Mouse (Mus musculus) CH12.LX (cell line): ENCODE measurements around the gene Spata18. TPM values are rescaled to one million over a fixed set of nuclear protein-coding genes. Genes with fewer than 3 reads are reported as not detected.

ENCODE experiments used
- DNase-seq: peaks from one replicate; pipeline ENCODE4 v3.0.0-alpha.2; 2013; ENCODE audit errors: extremely low read depth
- H3K27ac ChIP-seq: 2 replicates; pipeline ENCODE4 v1.5.1; 2012; ENCODE audit warnings: low read depth, mild to moderate bottlenecking, control low read depth, moderate library complexity; ENCODE audit not compliant: insufficient read depth
- H3K27me3 ChIP-seq: replicated peaks from 2 replicates; pipeline ENCODE3; 2012; ENCODE audit warnings: inconsistent platforms
- H3K36me3 ChIP-seq, 2 experiments: replicated peaks in 1 of 2; 2 replicates each; pipeline versions ENCODE3 to v1.6.1; 2012; ENCODE audit warnings: inconsistent platforms in 1 of 2, low read length in 1 of 2, mild to moderate bottlenecking in 1 of 2, mixed read lengths in 1 of 2, moderate library complexity in 1 of 2; ENCODE audit not compliant: control insufficient read depth in 1 of 2, insufficient read depth in 1 of 2
- H3K4me1 ChIP-seq, 2 experiments: 2 replicates each; pipeline ENCODE4 v1.6.1; 2012; ENCODE audit warnings: inconsistent platforms in 1 of 2, moderate library complexity in 1 of 2; ENCODE audit not compliant: insufficient read depth in 2 of 2, control insufficient read depth in 1 of 2
- H3K4me2 ChIP-seq: 2 replicates; pipeline ENCODE4 v1.6.1; 2012; ENCODE audit warnings: low read depth, mild to moderate bottlenecking, control low read depth; ENCODE audit not compliant: poor library complexity, insufficient read depth, severe bottlenecking
- H3K4me3 ChIP-seq, 3 experiments: fragments of 150-350 bp in 1 of 3; sonication (generic) in 1 of 3; replicated peaks in 1 of 3; 2 replicates each; pipeline versions ENCODE3 to v1.5.1; 2011 to 2012; ENCODE audit warnings: low read depth in 2 of 3, low read length in 2 of 3, mild to moderate bottlenecking in 2 of 3, moderate library complexity in 2 of 3, control low read depth in 1 of 3, improper control_type of control experiment in 1 of 3, inconsistent platforms in 1 of 3, mixed read lengths in 1 of 3; ENCODE audit not compliant: poor library complexity in 1 of 3
- H3K79me2 ChIP-seq: replicated peaks from 2 replicates; pipeline ENCODE4 v1.6.1; 2012; ENCODE audit warnings: mild to moderate bottlenecking, moderate library complexity; ENCODE audit not compliant: control insufficient read depth, poor library complexity, insufficient read depth, severe bottlenecking; ENCODE audit errors: extremely low read depth
- H3K9ac ChIP-seq: 2 replicates; pipeline ENCODE4 v1.6.1; 2012; ENCODE audit warnings: low read depth, mild to moderate bottlenecking, control low read depth, moderate library complexity; ENCODE audit not compliant: insufficient read depth
- H3K9me3 ChIP-seq: replicated peaks from 2 replicates; pipeline ENCODE3; 2012; ENCODE audit warnings: low read length, inconsistent platforms, mixed read lengths
- CTCF ChIP-seq, 2 experiments: IDR thresholded peaks in 1 of 2; conservative IDR thresholded peaks in 1 of 2; 2 replicates each; pipeline ENCODE4 v1.5.1; 2011 to 2012; ENCODE audit warnings: low read depth in 2 of 2, low read length in 2 of 2, improper control_type of control experiment in 1 of 2, inconsistent platforms in 1 of 2, mild to moderate bottlenecking in 1 of 2, moderate library complexity in 1 of 2
- ETS1 ChIP-seq: conservative IDR thresholded peaks from 2 replicates; pipeline ENCODE4 v1.6.1; 2012; ENCODE audit warnings: low read depth, mild to moderate bottlenecking, inconsistent platforms, low read length, improper control_type of control experiment, moderate library complexity
- GABPA ChIP-seq: IDR thresholded peaks from 2 replicates; pipeline ENCODE4 v1.6.1; 2012; ENCODE audit warnings: low read depth, low read length, improper control_type of control experiment, inconsistent platforms; ENCODE audit not compliant: insufficient replicate concordance
- HCFC1 ChIP-seq: IDR thresholded peaks from 2 replicates; pipeline ENCODE4 v1.6.1; 2012; ENCODE audit warnings: low read depth, mild to moderate bottlenecking, inconsistent platforms, low read length, improper control_type of control experiment
- IRF4 ChIP-seq: IDR thresholded peaks from 2 replicates; pipeline ENCODE4 v1.6.1; 2014; ENCODE audit warnings: low read depth, mild to moderate bottlenecking, inconsistent platforms, low read length, improper control_type of control experiment
- JUN ChIP-seq: IDR thresholded peaks from 2 replicates; pipeline ENCODE4 v1.6.1; 2011; ENCODE audit warnings: low read depth, mild to moderate bottlenecking, low read length, improper control_type of control experiment, moderate library complexity; ENCODE audit not compliant: insufficient read depth
- MAX ChIP-seq: IDR thresholded peaks from 2 replicates; pipeline ENCODE4 v1.6.1; 2011; ENCODE audit warnings: low read length, improper control_type of control experiment
- MEF2A ChIP-seq: IDR thresholded peaks from 2 replicates; pipeline ENCODE4 v1.6.1; 2014; ENCODE audit warnings: low read depth, mild to moderate bottlenecking, inconsistent platforms, low read length, improper control_type of control experiment, borderline replicate concordance
- MXI1 ChIP-seq: IDR thresholded peaks from 2 replicates; pipeline ENCODE4 v1.6.1; 2011; ENCODE audit warnings: mild to moderate bottlenecking, low read depth, low read length, improper control_type of control experiment
- MYC ChIP-seq: IDR thresholded peaks from 2 replicates; pipeline ENCODE4 v1.6.1; 2011; ENCODE audit warnings: low read depth, mild to moderate bottlenecking, improper control_type of control experiment, low read length
- NRF1 ChIP-seq: IDR thresholded peaks from 2 replicates; pipeline ENCODE4 v1.6.1; 2014; ENCODE audit warnings: low read depth, mild to moderate bottlenecking, inconsistent platforms, low read length, improper control_type of control experiment, moderate library complexity
- PAX5 ChIP-seq: IDR thresholded peaks from 2 replicates; pipeline ENCODE4 v1.6.1; 2012; ENCODE audit warnings: low read length, inconsistent platforms, mixed read lengths
- POLR2A ChIP-seq: IDR thresholded peaks from 2 replicates; pipeline ENCODE4 v1.6.1; 2011; ENCODE audit warnings: low read depth, mild to moderate bottlenecking, improper control_type of control experiment, low read length
- TBP ChIP-seq: conservative IDR thresholded peaks from 2 replicates; pipeline ENCODE4 v1.6.1; 2011; ENCODE audit warnings: low read depth, low read length, improper control_type of control experiment
- UBTF ChIP-seq: IDR thresholded peaks from 2 replicates; pipeline ENCODE4 v1.6.1; 2012; ENCODE audit warnings: low read depth, mild to moderate bottlenecking, inconsistent platforms, low read length, improper control_type of control experiment, moderate library complexity
- USF1 ChIP-seq: IDR thresholded peaks from 2 replicates; pipeline ENCODE4 v1.6.1; 2014; ENCODE audit warnings: low read depth, mild to moderate bottlenecking, inconsistent platforms, low read length, improper control_type of control experiment
- ZC3H11A ChIP-seq: IDR thresholded peaks from 2 replicates; pipeline ENCODE4 v1.6.1; 2012; ENCODE audit warnings: low read depth, mild to moderate bottlenecking, inconsistent platforms, low read length, improper control_type of control experiment
- ZNF384 ChIP-seq: IDR thresholded peaks from 2 replicates; pipeline ENCODE4 v1.6.1; 2012; ENCODE audit warnings: low read depth, low read length, improper control_type of control experiment, inconsistent platforms
- dilution Hi-C: fragments of 300-500 bp; cut with MboI; formaldehyde crosslinking; loops from 2 replicates; pipeline ENCODE4 v1.14.3; 2020; ENCODE audit warnings: low sequenced_read_pairs; ENCODE audit not compliant: extremely low pct_unique_long_range_greater_than_20kb, extremely low pct_ligation_motif_present
- in situ Hi-C: fragments of 300-500 bp; cut with MboI; formaldehyde crosslinking; loops from 3 replicates; pipeline ENCODE4 v1.14.3; 2019; ENCODE audit warnings: low sequenced_read_pairs, low pct_ligation_motif_present, low pct_unique_long_range_greater_than_20kb, mixed read lengths
- polyA plus RNA-seq: library from polyadenylated mRNA; unstranded; fragments of >175 nt; gene quantifications from 2 replicates; pipeline ENCODE4 v1.2.1, GENCODE M21; 2012; ENCODE audit warnings: low read depth; ENCODE audit not compliant: insufficient read length
- total RNA-seq, 2 experiments: library from RNA; depleted of rRNA; stranded (reverse); fragments of 300-350 nt in 1 of 2; fragments of >200 nt in 1 of 2; gene quantifications; 2 replicates each; pipeline ENCODE4 v1.2.3; 2012 to 2014

The Spata18 gene
- total and polyA plus RNA-seq, 3 experiments, result not detected

DNA sequence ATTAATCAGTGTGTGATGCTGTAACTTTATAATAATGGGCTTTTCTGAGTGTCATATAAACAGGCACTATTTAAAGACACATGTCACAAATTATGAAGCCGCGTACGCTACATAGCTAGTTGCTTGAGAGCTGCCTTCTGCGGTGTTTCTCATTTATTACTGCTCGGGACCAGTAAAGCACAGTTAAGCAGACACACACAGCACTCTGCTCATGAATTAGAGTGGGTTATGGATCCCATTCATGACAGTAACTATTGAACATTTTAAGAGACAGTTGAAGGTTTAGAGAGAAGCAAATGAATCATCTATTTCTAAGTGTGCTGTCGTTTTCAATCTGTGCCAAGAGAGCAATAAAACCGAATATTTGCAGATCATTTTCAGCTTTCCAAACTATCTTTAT is 24.3 kb upstream of the Spata18 start:
- H3K79me2 ChIP-seq, result no peaks in the 10 kb centered on the region
- no peak overlapping the region for H3K9ac ChIP-seq
- H3K27ac ChIP-seq, result no peak overlapping the region
- no peaks in the 10 kb centered on the region for H3K27me3 ChIP-seq
- H3K4me2 ChIP-seq, result no peak overlapping the region
- no peaks in the 10 kb centered on the region for H3K36me3 ChIP-seq
- TF ChIP-seq MXI1 (no peak), PAX5 (no peak), MEF2A (no peak), UBTF (no peak), IRF4 (no peak), USF1 (no peak), POLR2A (no peak), ETS1 (no peak), HCFC1 (no peak), CTCF (conservative IDR thresholded peaks at IDR 0.05 in 1 of 2, IDR thresholded peaks at IDR 0.05 in 1 of 2; ENCODE audit: low read depth in 2 of 2, low read length in 2 of 2) (no peak), TBP (no peak), ZC3H11A (no peak), GABPA (no peak), MYC (no peak), JUN (no peak), MAX (no peak), ZNF384 (no peak)
- TF ChIP-seq, all 38 proteins: peak for 0
- in situ Hi-C loops, result no loop called here
- Histone ChIP-seq H3K4me1 (no peaks in the 10 kb centered on the region; a peak in 1 of 4 replicates), H3K9me3 (no peaks in the 10 kb centered on the region), H3K4me3 (no peak overlapping the region)
- DNase-seq, result no peak
- dilution Hi-C loops, result no loop called here

DNA sequence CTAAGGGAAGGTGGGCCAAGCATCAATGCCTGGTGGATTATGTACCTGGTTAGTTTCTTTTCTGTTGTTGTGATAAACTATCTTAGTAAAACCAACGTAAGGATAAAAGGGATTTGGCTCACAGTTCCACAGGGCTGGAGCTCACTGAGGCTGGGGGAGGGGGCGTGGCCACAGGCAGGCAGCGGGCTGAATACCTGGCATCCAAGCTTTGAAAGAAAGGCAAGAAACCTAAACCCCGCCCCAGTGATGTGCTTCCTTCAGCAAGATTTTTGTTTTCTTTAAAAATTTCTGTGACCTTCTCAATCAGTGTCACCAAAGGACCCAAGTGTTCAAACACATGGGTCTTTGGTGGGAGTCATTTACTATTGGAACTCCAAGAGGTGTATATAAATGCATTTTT is 23.6 kb upstream of the Spata18 start:
- H3K9ac ChIP-seq, result no peak overlapping the region
- no peak for TF ChIP-seq GABPA
- no peak for TF ChIP-seq NRF1
- TF ChIP-seq, all 38 proteins: peak for 0
- H3K4me2 ChIP-seq, result no peak overlapping the region
- no peaks in the 10 kb centered on the region for H3K9me3 ChIP-seq
- no peaks in the 10 kb centered on the region; a peak in 1 of 4 replicates for H3K4me1 ChIP-seq
- no peaks in the 10 kb centered on the region for H3K27me3 ChIP-seq
- H3K36me3 ChIP-seq, result no peaks in the 10 kb centered on the region
- H3K27ac ChIP-seq, result no peak overlapping the region
- in situ Hi-C loops (no loop called here), dilution Hi-C loops (no loop called here)
- no peak for DNase-seq
- H3K79me2 ChIP-seq, result no peaks in the 10 kb centered on the region
- H3K4me3 ChIP-seq, result no peak overlapping the region
